Comparison of ENCODE assay signal across 24 mouse cellular contexts in the genomic region with DNA sequence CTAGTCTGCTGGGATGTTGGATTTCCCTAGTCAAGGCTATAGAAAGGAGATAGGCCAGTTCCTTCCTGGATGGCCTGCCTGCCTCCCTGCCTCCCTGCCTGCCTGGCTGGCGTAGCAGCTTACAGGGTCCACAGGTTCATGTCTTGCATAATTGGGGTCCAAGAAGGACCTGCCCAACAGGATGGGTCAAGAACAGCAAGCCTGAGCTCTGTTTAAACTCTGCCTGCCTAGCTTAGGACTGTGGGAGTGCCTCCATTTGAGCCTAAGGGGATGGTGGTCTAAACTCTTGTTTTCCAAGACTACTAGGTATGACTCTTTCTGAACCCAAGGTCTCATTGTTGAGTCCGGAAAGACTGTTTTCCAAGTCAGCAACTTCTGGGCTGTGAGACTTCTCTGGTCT. TPM values are rescaled to one million over a fixed set of nuclear protein-coding genes. Genes with fewer than 3 reads are reported as not detected.
DNase-seq lines count a peak whose midpoint lies in the region; ATAC-seq and TF ChIP-seq lines count a peak whose summit lies in the region.
"Had no signal": no experiment of that assay in that cellular context is flagged by ENCODE, and none has a peak within 500 bp of the region (broad histone marks: within the 10 kb centered on the region; RNA-seq: fewer than 3 reads in every experiment).

No protein-coding gene starts in this region.

- no peak for ATAC-seq in heart, embryonic 13.5 days (ENCODE audit: extremely low read depth, insufficient number of reproducible peaks, low FRiP score, low TSS enrichment)
- no peak for ATAC-seq in lung, postnatal 0 days
- ATAC-seq in erythroid progenitor cell, adult 5-6 weeks (replicated peaks; ENCODE audit: low FRiP score, poor library complexity, severe bottlenecking): no peak
- ATAC-seq: forebrain, embryonic 16.5 days; hindbrain, embryonic 16.5 days had no signal

- TF ChIP-seq POLR2A in heart, adult 2 months (IDR thresholded peaks at IDR 0.05; ENCODE audit: insufficient read depth, low read depth, low read length): no peak
- TF ChIP-seq POLR2A in small intestine, adult 2 months (IDR thresholded peaks at IDR 0.05; ENCODE audit: low read depth, low read length): no peak

- no peak for DNase-seq in heart, adult 2 months
- no peak for DNase-seq in lung, postnatal 0 days (ENCODE audit: low spot score)
- DNase-seq in lung, postnatal 4 days: no peak
- DNase-seq in natural killer cell, adult 2 months (ENCODE audit: low spot score in 2 of 2): no peak
- DNase-seq: adrenal gland, adult 8-10 months; cerebellum, adult 18-20 months; cerebellum, postnatal 36 days; embryo, embryonic 11 days; gastrocnemius, postnatal 14 days; kidney, adult 2 months; layer of hippocampus, postnatal 36 days; thymus, postnatal 25 days had no signal

- no peak for TF ChIP-seq EP300 in heart, adult 2 months (IDR thresholded peaks at IDR 0.05; ENCODE audit: insufficient read depth, low read depth, low read length)
- no peak for TF ChIP-seq EP300 in lung, postnatal 0 days (IDR thresholded peaks at IDR 0.05)

- H3K36me3 ChIP-seq in heart, embryonic 13.5 days: peaks cover 13% of the 10 kb centered on the region
- peaks cover 42% of the 10 kb centered on the region for H3K36me3 ChIP-seq in heart, adult 2 months (ENCODE audit: control insufficient read depth, insufficient read depth, low read length)
- H3K36me3 ChIP-seq in lung, postnatal 0 days (ENCODE audit: insufficient read depth, low read length): peaks cover 19% of the 10 kb centered on the region
- peaks cover 50% of the 10 kb centered on the region for H3K36me3 ChIP-seq in small intestine, adult 2 months (ENCODE audit: control insufficient read depth, insufficient read depth, low read length)
- H3K36me3 ChIP-seq: forebrain, embryonic 10.5 days; hindbrain, embryonic 10.5 days had no signal

- 79% methylated on average over 2 of the region's 2 CpGs for WGBS in heart, embryonic 13.5 days
- WGBS in heart, adult 2 months: 57% methylated on average over 2 of the region's 2 CpGs
- 72% methylated on average over 2 of the region's 2 CpGs for WGBS in lung, postnatal 0 days
- WGBS in small intestine, adult 2 months: 70% methylated on average over 2 of the region's 2 CpGs

- TF ChIP-seq CTCF in heart, adult 2 months (IDR thresholded peaks at IDR 0.05): no peak
- TF ChIP-seq CTCF in lung, postnatal 0 days (IDR thresholded peaks at IDR 0.05): no peak
- no peak for TF ChIP-seq CTCF in small intestine, adult 2 months (IDR thresholded peaks at IDR 0.05; ENCODE audit: extremely low read depth, insufficient read length, insufficient replicate concordance, low read depth, low read length)

- intact Hi-C loops in heart, adult 2 months (cut with DNase I): loop anchor here (2.0 kb wide), 1 partner anchor 579 kb away; no protein-coding TSS in a partner anchor

- no peaks in the 10 kb centered on the region for H3K27me3 ChIP-seq in heart, embryonic 13.5 days (replicated peaks)
- H3K27me3 ChIP-seq in heart, adult 2 months (ENCODE audit: control insufficient read depth, insufficient read depth, low read length): no peaks in the 10 kb centered on the region
- no peaks in the 10 kb centered on the region for H3K27me3 ChIP-seq in lung, postnatal 0 days (replicated peaks; ENCODE audit: insufficient read depth, low read length)
- no peaks in the 10 kb centered on the region for H3K27me3 ChIP-seq in small intestine, adult 2 months (ENCODE audit: control insufficient read depth, insufficient read depth, low read length)
- H3K27me3 ChIP-seq: lung, embryonic 15.5 days had no signal

- H3K4me2 ChIP-seq in heart, embryonic 13.5 days: no peak overlapping the region
- peak overlapping the region; percentile 83 for H3K4me2 ChIP-seq in lung, postnatal 0 days (replicated peaks; ENCODE audit: low read depth, low read length)
- H3K4me2 ChIP-seq: lung, embryonic 15.5 days; midbrain, embryonic 11.5 days had no signal

- no peak overlapping the region for H3K4me3 ChIP-seq in heart, embryonic 13.5 days
- H3K4me3 ChIP-seq in heart, adult 2 months: no peak overlapping the region
- H3K4me3 ChIP-seq in lung, postnatal 0 days (ENCODE audit: low read depth, low read length): no peak overlapping the region
- peak overlapping the region; percentile 9; the same call in 1 of the 2 replicates for H3K4me3 ChIP-seq in small intestine, adult 2 months (ENCODE audit: low read depth, low read length)
- H3K4me3 ChIP-seq: forebrain, embryonic 10.5 days; hindbrain, embryonic 10.5 days; layer of hippocampus, adult 2 months; lung, embryonic 15.5 days had no signal

- peaks cover 72% of the 10 kb centered on the region for H3K4me1 ChIP-seq in heart, embryonic 13.5 days
- peaks cover 44% of the 10 kb centered on the region for H3K4me1 ChIP-seq in heart, adult 2 months (ENCODE audit: control insufficient read depth, insufficient read depth, low read length)
- peaks cover 24% of the 10 kb centered on the region; the same call in 1 of the 2 replicates for H3K4me1 ChIP-seq in lung, postnatal 0 days (ENCODE audit: insufficient read depth, low read depth, low read length)
- peaks cover 6% of the 10 kb centered on the region; the same call in 1 of the 2 replicates for H3K4me1 ChIP-seq in small intestine, adult 2 months (ENCODE audit: control insufficient read depth, insufficient read depth, insufficient read length, low read length)

- 0 out of 2 replicates have a peak overlapping the region, but pooled peaks have one; percentile 37 for H3K9ac ChIP-seq in heart, embryonic 13.5 days
- H3K9ac ChIP-seq in heart, adult 2 months (ENCODE audit: low read depth, low read length): no peak overlapping the region
- H3K9ac ChIP-seq in lung, postnatal 0 days (replicated peaks; ENCODE audit: low read depth): no peak overlapping the region
- H3K9ac ChIP-seq: liver, embryonic 14.5 days; lung, embryonic 15.5 days had no signal

- H3K79me2 ChIP-seq in heart, adult 2 months (replicated peaks; ENCODE audit: control insufficient read depth, insufficient read depth, low read length): peaks cover 6% of the 10 kb centered on the region

- H3K27ac ChIP-seq in heart, embryonic 13.5 days (replicated peaks): no peak overlapping the region
- H3K27ac ChIP-seq in heart, adult 2 months: no peak overlapping the region; the same call in 1 of the 2 replicates
- H3K27ac ChIP-seq in lung, postnatal 0 days (ENCODE audit: low read length): peak overlapping the region; percentile 38; the same call in 1 of the 2 replicates
- 0 out of 2 replicates have a peak overlapping the region, but pooled peaks have one; percentile 31 for H3K27ac ChIP-seq in small intestine, adult 2 months (ENCODE audit: insufficient read depth, low read depth, low read length)
- H3K27ac ChIP-seq: forebrain, embryonic 10.5 days; hindbrain, embryonic 10.5 days; layer of hippocampus, adult 2 months; liver, embryonic 14.5 days; lung, embryonic 15.5 days; macrophage had no signal

- H3K9me3 ChIP-seq in heart, embryonic 13.5 days: no peaks in the 10 kb centered on the region
- H3K9me3 ChIP-seq in lung, postnatal 0 days (ENCODE audit: low read length): no peaks in the 10 kb centered on the region
- H3K9me3 ChIP-seq: forebrain, embryonic 10.5 days; hindbrain, embryonic 10.5 days; lung, embryonic 15.5 days had no signal

RNA-seq across cellular contexts. Expression of gene Fosl2, which starts 6.3 kb away (rescaled TPM):
- 2.0 TPM in 2 replicates for polyA plus RNA-seq in heart, embryonic 13.5 days (2015; fragmentation: Nextera tagmentation; extraction: Ambion mirVana)
- total RNA-seq in heart, adult 2 months (2021): 10 to 100 TPM; 21.2 to 26.6 TPM
- 10.2 and 11.9 TPM in 2 replicates for polyA plus RNA-seq in heart, adult 2 months (2012; rRNA removed)
- 7.9 and 8.9 TPM in 2 replicates for polyA plus RNA-seq in lung, postnatal 0 days (2015; fragmentation: Nextera tagmentation; extraction: Ambion mirVana)
- polyA plus RNA-seq in small intestine, adult 2 months (2012; rRNA removed): 34.9 and 116 TPM in 2 replicates
- total RNA-seq in erythroid progenitor cell, adult 5-6 weeks (2015; ENCODE audit: low replicate concordance): 7.9 and 12.2 TPM in 2 replicates
- 2.4 and 2.9 TPM in 2 replicates for total RNA-seq in erythroid progenitor cell, adult 5-6 weeks (2017; ENCODE audit: low replicate concordance)

Comparison
In these comparisons a context has a peak if more than half of its experiments do, and no peak if none do; other contexts are left out.
1. H3K27ac ChIP-seq: peak in lung, postnatal 0 days (single experiment) and small intestine, adult 2 months (single experiment); none in heart, embryonic 13.5 days (single experiment) and heart, adult 2 months (single experiment).